Mouse (Mus musculus) limb, embryonic 14.5 days (tissue): ENCODE measurements at regions not wholly inside any gene's neighbourhood (a gene's known extent, or its start where the extent isn't known, plus 50 kb on each side); places are given as distances from the start of the nearest gene placed in this dataset.

Experiments used
- ATAC-seq: fragments of 200-750 bp; cut with Nextera tagmentation; 2 replicates; pipeline ENCODE4 v1.8.0; 2017; ENCODE audit warnings: low read depth, moderate number of reproducible peaks, moderate TSS enrichment; ENCODE audit not compliant: low FRiP score
- DNase-seq: peaks from one replicate; pipeline ENCODE4 v3.0.0-alpha.2; 2015; ENCODE audit warnings: low spot score
- H3K27ac ChIP-seq: fragments of 300-500 bp; sonication (generic); replicated peaks from 2 replicates; pipeline ENCODE4 v1.5.1; 2014; ENCODE audit warnings: low read depth, mild to moderate bottlenecking, low read length, moderate library complexity, mixed read lengths
- H3K27me3 ChIP-seq: fragments of 300-500 bp; sonication (generic); 2 replicates; pipeline ENCODE4 v1.6.1; 2014; ENCODE audit warnings: low read length, mixed read lengths; ENCODE audit not compliant: control insufficient read depth, insufficient read depth
- H3K36me3 ChIP-seq: fragments of 300-500 bp; sonication (generic); 2 replicates; pipeline ENCODE4 v1.6.1; 2014; ENCODE audit warnings: mild to moderate bottlenecking, low read length, moderate library complexity, mixed read lengths; ENCODE audit not compliant: control insufficient read depth, insufficient read depth
- H3K4me1 ChIP-seq: fragments of 300-500 bp; sonication (generic); 2 replicates; pipeline ENCODE4 v1.6.1; 2014; ENCODE audit warnings: antibody characterized with exemption, low read length, mixed read lengths; ENCODE audit not compliant: control insufficient read depth, insufficient read depth
- H3K4me2 ChIP-seq: fragments of 300-500 bp; sonication (generic); replicated peaks from 2 replicates; pipeline ENCODE4 v1.6.1; 2014; ENCODE audit warnings: low read depth, mild to moderate bottlenecking, low read length, moderate library complexity; ENCODE audit not compliant: severe bottlenecking
- H3K4me3 ChIP-seq: fragments of 300-500 bp; sonication (generic); replicated peaks from 2 replicates; pipeline ENCODE4 v1.5.1; 2014; ENCODE audit warnings: low read length
- H3K9ac ChIP-seq: fragments of 300-500 bp; sonication (generic); 2 replicates; pipeline ENCODE4 v1.6.1; 2014; ENCODE audit warnings: mild to moderate bottlenecking, low read depth, low read length, moderate library complexity; ENCODE audit not compliant: severe bottlenecking
- H3K9me3 ChIP-seq: fragments of 300-500 bp; sonication (generic); 2 replicates; pipeline ENCODE4 v1.6.1; 2016; ENCODE audit warnings: low read length; ENCODE audit not compliant: control insufficient read depth
- POLR2A ChIP-seq: fragments of 200-500 bp; IDR thresholded peaks from 2 replicates; pipeline ENCODE4 v1.8.0; 2012; ENCODE audit warnings: inconsistent platforms, mild to moderate bottlenecking, moderate library complexity, borderline replicate concordance; ENCODE audit not compliant: insufficient read depth, insufficient read length; ENCODE audit errors: extremely low read depth
- WGBS: fragments of 180-500 bp; shearing (Covaris S2); extraction: QIAGEN DNeasy Blood & Tissue Kit; methylation state at CpG from one replicate; pipeline ENCODE4 v1.1.7; 2014; 5-methylcytosine and 5-hydroxymethylcytosine counted together

DNA sequence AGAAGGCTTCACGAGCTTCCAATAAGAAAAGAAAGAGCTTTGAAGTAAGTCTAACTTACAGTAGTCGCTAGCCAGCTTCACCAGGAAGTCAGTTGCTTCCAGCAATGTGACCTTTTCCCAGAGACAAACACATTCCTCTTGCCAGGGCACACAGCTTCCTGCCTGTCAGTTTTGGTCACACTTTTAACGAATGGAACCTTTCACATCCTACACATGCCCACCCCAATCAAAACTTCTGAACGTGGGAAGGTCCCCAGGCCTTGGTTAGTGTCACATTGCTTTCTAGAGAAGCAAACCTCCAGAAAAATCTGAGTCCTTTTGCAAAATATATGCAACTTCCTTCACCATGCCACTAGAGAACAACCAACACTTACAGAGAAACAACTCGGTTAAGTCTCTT is 165.5 kb upstream of the Krr1 start:
- H3K4me1 ChIP-seq = peaks cover 15% of the 10 kb centered on the region
- H3K36me3 ChIP-seq = no peaks in the 10 kb centered on the region
- no peak overlapping the region for H3K4me3 ChIP-seq
- DNase-seq (no peak), ATAC-seq (no peak)
- no peak for TF ChIP-seq POLR2A
- no peak overlapping the region for H3K9ac ChIP-seq
- H3K27me3 ChIP-seq = no peaks in the 10 kb centered on the region
- 39% methylated on average over 5 of the region's 5 CpGs for WGBS
- H3K27ac ChIP-seq = no peak overlapping the region
- no peak overlapping the region for H3K4me2 ChIP-seq
- no peaks in the 10 kb centered on the region for H3K9me3 ChIP-seq

DNA sequence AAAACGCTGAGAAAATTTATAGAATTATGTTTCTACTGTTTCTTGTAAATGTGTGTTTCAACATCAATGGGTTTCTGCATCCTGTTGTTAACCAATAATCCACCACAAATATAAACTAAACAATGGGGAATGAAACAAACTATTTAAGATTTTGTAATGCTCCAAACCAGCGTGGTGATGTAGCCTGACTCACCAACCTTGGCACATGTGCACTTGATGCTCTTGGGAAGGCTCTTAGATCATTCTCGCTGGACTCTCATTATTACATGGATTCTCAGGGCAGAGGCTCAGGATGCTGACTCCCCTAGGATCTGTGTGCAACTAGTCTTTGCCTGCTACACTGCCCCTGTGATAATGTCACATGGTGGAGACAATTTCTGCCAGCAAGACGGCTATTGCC is 158.7 kb upstream of the Krr1 start:
- Histone ChIP-seq H3K4me3 (no peak overlapping the region), H3K9me3 (no peaks in the 10 kb centered on the region), H3K27ac (no peak overlapping the region), H3K36me3 (no peaks in the 10 kb centered on the region), H3K9ac (no peak overlapping the region), H3K27me3 (no peaks in the 10 kb centered on the region), H3K4me1 (0 out of 2 replicates have a peak, but pooled peaks cover 2% of the 10 kb centered on the region), H3K4me2 (no peak overlapping the region)
- no peak for TF ChIP-seq POLR2A
- 87% methylated on average over 4 of the region's 4 CpGs for WGBS
- ATAC-seq (no peak), DNase-seq (no peak)

DNA sequence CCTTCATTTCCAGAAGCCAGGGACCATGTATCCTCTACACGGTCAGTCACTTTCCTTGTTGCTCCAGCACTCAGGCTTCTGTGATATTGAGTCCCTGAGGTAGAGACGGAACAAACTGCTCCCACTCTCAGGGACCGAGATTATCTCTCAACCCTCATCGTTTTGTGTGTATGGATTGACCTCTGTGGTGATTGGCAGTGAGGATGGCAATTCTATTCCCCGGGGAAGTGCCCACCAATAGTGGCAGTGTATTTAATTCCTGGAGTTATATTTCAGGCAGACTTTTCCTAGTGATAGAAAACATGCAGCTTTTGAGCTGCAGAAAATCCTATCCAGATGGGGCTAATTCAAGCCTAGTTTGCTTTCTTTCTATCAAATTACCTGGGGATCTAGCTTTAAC is 157.8 kb upstream of the Krr1 start:
- no peaks in the 10 kb centered on the region for H3K9me3 ChIP-seq
- WGBS = 55% methylated on average over 5 of the region's 5 CpGs
- no peak for TF ChIP-seq POLR2A
- no peak overlapping the region for H3K4me2 ChIP-seq
- H3K4me1 ChIP-seq = 0 out of 2 replicates have a peak, but pooled peaks cover 2% of the 10 kb centered on the region
- no peak overlapping the region for H3K9ac ChIP-seq
- H3K27ac ChIP-seq = no peak overlapping the region
- ATAC-seq (no peak), DNase-seq (no peak)
- H3K27me3 ChIP-seq = no peaks in the 10 kb centered on the region
- H3K36me3 ChIP-seq = no peaks in the 10 kb centered on the region
- H3K4me3 ChIP-seq = no peak overlapping the region

DNA sequence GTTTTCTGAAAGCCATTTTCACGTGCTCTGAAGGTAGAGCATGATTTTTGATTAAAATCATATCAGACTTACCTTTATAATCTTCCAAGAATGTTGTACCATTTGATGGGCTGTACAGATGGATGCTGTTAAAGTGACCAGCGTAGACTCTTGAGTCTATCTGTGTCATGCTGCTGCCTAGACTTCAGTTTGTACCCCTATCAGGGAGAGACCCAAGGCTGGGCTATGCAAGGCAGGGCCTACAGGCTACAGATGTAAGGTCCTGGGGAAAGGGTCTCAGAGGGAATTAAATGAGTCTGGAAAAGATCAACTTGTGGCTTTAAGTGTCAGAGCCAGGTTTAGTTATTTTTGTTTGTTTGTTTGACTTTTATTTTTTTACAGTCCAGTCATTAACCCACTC is 157.3 kb upstream of the Krr1 start:
- H3K4me2 ChIP-seq = no peak overlapping the region
- H3K9me3 ChIP-seq = no peaks in the 10 kb centered on the region
- no peak overlapping the region for H3K9ac ChIP-seq
- DNase-seq = no peak
- 53% methylated on average over 2 of the region's 2 CpGs for WGBS
- H3K27ac ChIP-seq = no peak overlapping the region
- TF ChIP-seq POLR2A = no peak
- no peaks in the 10 kb centered on the region for H3K36me3 ChIP-seq
- H3K4me3 ChIP-seq = no peak overlapping the region
- H3K27me3 ChIP-seq = no peaks in the 10 kb centered on the region
- no peak for ATAC-seq
- H3K4me1 ChIP-seq = 0 out of 2 replicates have a peak, but pooled peaks cover 2% of the 10 kb centered on the region

DNA sequence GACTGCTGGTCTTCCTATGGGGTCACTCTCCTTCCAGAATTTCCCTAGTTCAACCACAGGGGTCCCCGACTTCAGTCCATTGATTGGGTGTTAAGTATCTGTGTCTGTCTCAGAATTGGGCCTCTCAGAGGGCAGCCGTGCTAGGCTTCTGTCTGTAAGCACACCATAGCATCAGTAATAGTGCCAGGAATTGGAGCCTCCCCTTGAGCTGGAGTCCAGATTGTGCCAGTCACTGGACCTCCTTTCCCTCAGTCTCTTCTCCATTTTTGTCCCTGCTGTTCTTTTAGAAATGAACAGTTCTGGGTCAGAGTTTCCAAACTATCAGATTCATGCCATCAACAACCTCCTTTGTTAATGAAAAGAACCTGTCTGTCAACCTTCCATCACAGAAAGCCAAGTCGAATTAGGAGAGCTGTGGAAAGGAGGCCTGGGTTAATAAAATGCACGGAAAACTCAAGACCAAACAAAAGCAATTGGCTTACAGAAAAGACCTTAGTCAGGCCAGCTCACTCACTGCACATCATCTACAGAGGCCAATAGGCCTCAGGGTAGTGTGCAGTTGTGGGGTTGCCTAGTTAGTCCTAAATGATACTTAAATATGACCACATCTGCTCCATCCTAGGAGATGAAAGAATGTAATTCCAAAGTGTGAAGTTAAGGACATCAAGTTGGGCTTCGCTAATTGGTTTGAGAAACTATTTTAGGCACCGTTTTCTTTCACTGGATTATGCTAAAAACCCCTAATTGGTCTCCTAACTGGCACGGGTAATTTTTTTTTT is 156.5 kb upstream of the Krr1 start:
- no peaks in the 10 kb centered on the region for H3K27me3 ChIP-seq
- H3K9me3 ChIP-seq = no peaks in the 10 kb centered on the region
- 56% methylated on average over 7 of the region's 7 CpGs for WGBS
- no peak overlapping the region for H3K4me3 ChIP-seq
- DNase-seq = no peak
- H3K36me3 ChIP-seq = no peaks in the 10 kb centered on the region
- H3K4me1 ChIP-seq = 0 out of 2 replicates have a peak, but pooled peaks cover 2% of the 10 kb centered on the region
- no peak for TF ChIP-seq POLR2A
- H3K4me2 ChIP-seq = no peak overlapping the region
- H3K27ac ChIP-seq = no peak overlapping the region
- no peak overlapping the region for H3K9ac ChIP-seq
- no peak for ATAC-seq
